Mouse (Mus musculus): ENCODE results near the gene Cebpz.

GRCm38 (mm10) chr17:78953240-78953639 is 16.4 kb upstream of the Cebpz start:
- TF ChIP-seq CTCF (IDR thresholded peaks at IDR 0.05; ENCODE audit: borderline replicate concordance, insufficient read depth, low read depth, low read length) (no peak), POLR2A (IDR thresholded peaks at IDR 0.05; ENCODE audit: borderline replicate concordance, insufficient read depth, low read length) (no peak)

Measured in cerebellum, adult 2 months (tissue).